Mouse (Mus musculus) lung, embryonic 15.5 days (tissue): ENCODE data around the gene Hspg2. TPM values are rescaled to one million over a fixed set of nuclear protein-coding genes. Genes with fewer than 3 reads are reported as not detected.

Source experiments
- ATAC-seq: fragments of 200-750 bp; cut with Nextera tagmentation; 2 replicates; pipeline ENCODE4 v1.8.0; 2017; ENCODE audit warnings: moderate number of reproducible peaks, borderline replicate concordance; ENCODE audit not compliant: low FRiP score, low TSS enrichment; ENCODE audit errors: extremely low read depth
- H3K27ac ChIP-seq: fragments of 300-500 bp; sonication (generic); 2 replicates; pipeline ENCODE4 v1.5.1; 2015; ENCODE audit warnings: moderate library complexity, mild to moderate bottlenecking, inconsistent platforms
- H3K27me3 ChIP-seq: fragments of 300-500 bp; sonication (generic); 2 replicates; pipeline ENCODE4 v1.6.1; 2015; ENCODE audit warnings: inconsistent platforms
- H3K36me3 ChIP-seq: fragments of 300-500 bp; sonication (generic); 2 replicates; pipeline ENCODE4 v1.6.1; 2015; ENCODE audit warnings: inconsistent platforms
- H3K4me1 ChIP-seq: fragments of 300-500 bp; sonication (generic); 2 replicates; pipeline ENCODE4 v1.6.1; 2015; ENCODE audit warnings: inconsistent platforms
- H3K4me2 ChIP-seq: fragments of 300-500 bp; sonication (generic); 2 replicates; pipeline ENCODE4 v1.6.1; 2015; ENCODE audit warnings: inconsistent platforms, mild to moderate bottlenecking, moderate library complexity
- H3K4me3 ChIP-seq: fragments of 300-500 bp; sonication (generic); 2 replicates; pipeline ENCODE4 v1.5.1; 2015; ENCODE audit warnings: mild to moderate bottlenecking, inconsistent platforms
- H3K9ac ChIP-seq: fragments of 300-500 bp; sonication (generic); 2 replicates; pipeline ENCODE4 v1.6.1; 2015; ENCODE audit warnings: inconsistent platforms
- H3K9me3 ChIP-seq: fragments of 300-500 bp; sonication (generic); 2 replicates; pipeline ENCODE4 v1.6.1; 2016; ENCODE audit warnings: inconsistent platforms
- WGBS: fragments of 180-500 bp; shearing (Covaris S2); methylation state at CpG from one replicate; pipeline ENCODE4 v1.1.7; 2015; 5-methylcytosine and 5-hydroxymethylcytosine counted together
- polyA plus RNA-seq: library from polyadenylated mRNA; unstranded; fragments of >200 nt; fragmentation: Nextera tagmentation; extraction: Ambion mirVana; gene quantifications from 2 replicates; pipeline ENCODE4 v1.2.1, GENCODE M21; 2015

Gene Hspg2
- polyA plus RNA-seq, 1 experiment from 2014 or later = 32.0 TPM

DNA sequence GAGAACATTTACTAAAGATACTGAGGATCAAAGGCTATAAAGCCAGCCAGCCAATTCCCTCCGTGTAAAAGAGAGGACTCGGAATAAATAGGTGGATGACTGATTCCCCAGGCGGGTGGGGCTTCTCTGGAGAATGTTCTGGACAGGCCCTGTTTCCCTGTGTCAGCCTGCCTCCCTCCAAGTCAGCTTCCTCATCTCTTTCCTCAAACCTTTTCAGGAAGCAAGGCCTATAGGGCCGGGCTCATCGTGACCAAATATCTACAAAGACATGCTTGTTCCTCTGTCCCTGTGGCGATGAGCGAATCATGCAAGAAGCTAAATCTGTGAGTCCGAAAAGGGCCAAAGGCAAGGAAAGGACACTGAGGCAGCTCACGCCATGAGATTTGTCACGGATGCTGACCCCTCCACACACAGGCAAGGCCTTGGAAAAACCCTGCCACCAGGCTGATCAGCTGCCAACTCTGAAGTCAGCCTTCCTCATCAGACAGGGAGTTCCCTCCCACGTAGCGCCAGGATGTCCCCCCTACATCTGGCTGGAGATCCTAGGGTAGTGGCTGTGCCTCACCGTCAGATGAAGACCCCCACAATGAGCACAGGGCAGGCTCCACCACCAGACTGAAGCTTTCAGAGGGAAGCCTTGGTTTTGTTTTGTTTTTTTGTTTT, 3.3 kb upstream of the Hspg2 start:
- no peak overlapping the region for H3K4me3 ChIP-seq
- peak overlapping the region; percentile 38 for H3K27ac ChIP-seq
- H3K4me1 ChIP-seq = peaks cover 78% of the 10 kb centered on the region
- no peak for ATAC-seq
- H3K9ac ChIP-seq = no peak overlapping the region
- no peaks in the 10 kb centered on the region for H3K27me3 ChIP-seq
- no peaks in the 10 kb centered on the region for H3K9me3 ChIP-seq
- H3K4me2 ChIP-seq = no peak overlapping the region
- H3K36me3 ChIP-seq = no peaks in the 10 kb centered on the region
- 56% methylated on average over 13 of the region's 13 CpGs for WGBS

DNA sequence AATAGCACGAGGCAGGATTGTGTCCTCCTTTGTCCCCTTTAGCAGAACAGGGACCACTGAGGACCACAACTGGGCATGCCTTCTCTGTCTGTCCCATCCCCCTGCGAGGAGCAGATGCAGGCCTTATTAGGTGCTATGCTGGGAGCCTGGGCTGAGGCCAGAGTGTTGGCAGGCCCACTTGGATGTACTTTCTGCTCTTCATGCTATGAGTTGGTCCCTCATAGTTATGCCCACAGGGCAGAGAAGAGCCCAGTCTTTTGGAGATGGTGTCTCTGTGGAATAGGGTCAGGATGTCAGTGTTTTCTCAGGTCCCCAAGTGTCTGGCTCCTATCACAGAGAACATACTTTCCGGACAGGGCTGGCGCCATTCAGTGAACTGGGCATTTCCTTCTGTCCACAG, 1.6 kb upstream of the Hspg2 start:
- Histone ChIP-seq H3K27ac (peak overlapping the region; percentile 83), H3K36me3 (no peaks in the 10 kb centered on the region), H3K4me1 (peaks cover 77% of the 10 kb centered on the region), H3K4me2 (no peak overlapping the region), H3K27me3 (no peaks in the 10 kb centered on the region), H3K4me3 (no peak overlapping the region), H3K9me3 (no peaks in the 10 kb centered on the region), H3K9ac (no peak overlapping the region)
- 65% methylated on average over 4 of the region's 4 CpGs for WGBS
- ATAC-seq = no peak

DNA sequence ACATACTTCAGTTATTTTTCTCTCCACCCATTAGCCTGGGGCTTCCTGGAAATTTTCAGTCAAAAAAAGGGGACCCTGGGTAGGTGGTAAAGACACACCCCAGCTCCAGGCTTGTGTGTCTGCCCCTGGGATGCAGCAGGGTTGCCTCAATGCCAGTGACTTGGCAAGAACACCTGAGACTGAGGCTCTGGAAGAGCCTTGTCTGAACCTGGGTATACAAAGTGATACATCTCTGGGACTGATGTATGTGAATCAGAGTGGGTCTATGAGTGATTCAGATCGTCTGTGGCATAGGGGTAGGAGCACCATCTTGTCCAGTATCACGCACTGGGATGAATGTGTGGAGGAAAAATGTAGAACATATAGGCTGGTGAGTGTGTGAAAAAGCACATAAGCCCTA, 1.0 kb upstream of the Hspg2 start:
- no peak overlapping the region for H3K4me3 ChIP-seq
- WGBS = 85% methylated on average over 2 of the region's 2 CpGs
- H3K9ac ChIP-seq = no peak overlapping the region
- no peaks in the 10 kb centered on the region for H3K9me3 ChIP-seq
- H3K4me1 ChIP-seq = peaks cover 72% of the 10 kb centered on the region
- no peak for ATAC-seq
- H3K36me3 ChIP-seq = no peaks in the 10 kb centered on the region
- H3K4me2 ChIP-seq = no peak overlapping the region
- H3K27ac ChIP-seq = peak overlapping the region; percentile 83
- no peaks in the 10 kb centered on the region for H3K27me3 ChIP-seq

DNA sequence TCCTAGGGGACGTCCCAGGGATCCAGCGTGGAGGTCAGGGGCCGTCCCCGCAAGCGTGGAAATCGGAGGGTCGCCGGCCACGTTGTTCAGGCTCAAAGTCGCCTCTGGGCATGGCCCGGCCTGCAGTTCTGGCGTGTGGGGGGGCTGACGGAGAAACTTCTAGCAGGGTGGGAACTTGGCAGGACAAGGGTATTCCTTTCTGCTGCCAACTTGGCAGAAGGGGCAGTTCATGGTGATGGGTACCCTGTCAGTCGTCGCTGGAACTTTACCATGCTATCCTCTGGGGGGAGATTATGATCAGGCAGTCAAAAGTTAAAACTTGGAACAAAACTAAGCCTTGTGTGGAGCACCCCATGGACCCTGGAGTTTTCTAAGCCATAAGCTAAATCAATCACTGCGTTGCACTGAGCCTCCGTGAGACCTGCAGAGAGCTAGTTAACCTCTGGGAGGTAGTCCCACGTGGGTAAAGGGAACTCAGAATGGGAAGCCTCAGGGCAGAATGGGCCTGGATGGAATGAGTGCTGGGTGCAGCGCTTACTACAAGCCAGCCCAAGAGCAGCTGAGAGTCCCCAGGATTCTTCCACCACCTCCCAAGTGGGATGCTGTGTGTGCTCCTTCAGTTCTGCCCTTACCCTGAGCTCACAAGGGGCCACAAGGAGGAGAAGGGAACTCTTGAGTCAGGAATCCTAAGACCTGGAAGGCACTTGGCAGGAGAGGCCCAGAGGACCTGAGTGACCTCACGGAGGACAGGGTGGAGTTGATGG, 694 bp downstream of the Hspg2 start:
- peaks cover 75% of the 10 kb centered on the region for H3K4me1 ChIP-seq
- peak overlapping the region; percentile 78 for H3K9ac ChIP-seq
- H3K27ac ChIP-seq = peak overlapping the region; percentile 79
- peak overlapping the region; percentile 74 for H3K4me2 ChIP-seq
- no peaks in the 10 kb centered on the region for H3K27me3 ChIP-seq
- 3% methylated on average over 20 of the region's 20 CpGs for WGBS
- ATAC-seq = peak; percentile 6; the same call in 1 of the 2 replicates
- H3K36me3 ChIP-seq = no peaks in the 10 kb centered on the region
- no peaks in the 10 kb centered on the region for H3K9me3 ChIP-seq
- H3K4me3 ChIP-seq = peak overlapping the region; percentile 70

DNA sequence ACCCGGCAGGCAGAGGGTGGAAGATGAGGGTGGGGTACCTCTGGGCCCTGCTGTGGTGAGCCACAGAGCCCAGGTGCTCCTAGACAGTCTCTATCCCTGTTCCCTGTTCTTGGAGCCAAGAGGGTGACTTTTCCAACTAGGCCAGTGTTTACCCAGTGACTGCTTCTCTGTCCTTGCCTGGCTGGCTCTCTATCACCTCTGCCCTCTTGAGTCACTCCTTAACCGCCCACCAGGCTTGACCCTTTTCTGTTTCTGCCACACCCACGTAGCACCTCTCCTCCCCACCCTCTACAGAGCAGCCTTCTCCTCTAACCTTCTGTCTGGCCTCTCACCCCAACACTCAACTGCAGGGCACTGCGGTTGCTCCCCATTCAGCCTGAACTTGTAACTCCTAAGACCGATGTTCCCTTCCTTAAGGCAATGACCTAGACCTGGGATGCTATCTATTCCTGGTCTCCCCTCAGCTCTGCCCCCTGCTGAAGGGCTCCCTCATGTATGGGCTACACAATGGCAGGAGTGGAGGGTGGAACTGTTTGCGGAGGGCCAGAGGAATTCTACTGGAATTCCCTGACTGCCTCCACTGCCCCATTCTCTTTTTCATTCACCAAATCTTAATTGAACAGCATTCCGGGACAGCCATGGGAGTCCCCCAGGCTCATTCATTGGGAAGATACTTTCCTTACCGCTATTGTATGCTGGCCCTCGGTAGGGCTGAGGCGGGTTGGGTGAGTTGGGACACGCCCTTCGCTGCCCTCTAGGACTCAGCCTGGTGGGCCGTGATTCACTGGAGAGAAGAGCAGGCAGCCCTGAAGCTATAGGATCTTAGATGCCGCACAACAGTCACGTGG, 1.5 kb downstream of the Hspg2 start:
- peak; percentile 16; the same call in 1 of the 2 replicates for ATAC-seq
- 33% methylated on average over 15 of the region's 15 CpGs for WGBS

DNA sequence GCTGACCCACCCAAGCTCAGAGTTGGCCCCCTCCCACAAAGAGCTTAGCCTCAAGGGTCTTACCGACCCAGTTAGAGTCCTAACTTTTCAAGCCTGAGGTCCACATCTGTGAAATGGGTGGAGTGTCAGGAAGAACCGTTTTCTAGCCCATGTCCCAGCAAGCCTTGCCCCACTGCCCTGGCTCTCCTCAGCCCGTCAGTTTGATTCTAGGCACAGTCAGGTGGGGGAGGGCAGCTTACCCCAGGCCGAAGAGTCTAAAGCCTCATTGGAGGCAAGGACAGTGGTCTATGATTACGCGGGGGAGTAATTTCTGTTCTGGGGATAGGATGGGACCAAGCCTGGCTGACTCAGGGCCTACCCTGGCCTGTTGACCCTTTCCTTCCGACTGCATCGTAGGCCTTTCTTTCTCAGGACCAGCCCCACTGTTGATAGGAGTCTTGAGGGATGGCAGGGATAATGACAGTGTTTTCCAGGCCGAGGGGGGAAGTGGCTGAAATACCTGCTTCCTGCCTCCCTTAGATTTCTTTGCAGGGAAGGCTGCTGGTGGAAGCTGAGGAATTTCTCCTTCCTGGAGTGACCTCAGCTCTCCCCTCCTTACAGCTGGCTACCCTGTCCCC, 2.2 kb downstream of the Hspg2 start:
- Histone ChIP-seq H3K27me3 (no peaks in the 10 kb centered on the region), H3K36me3 (no peaks in the 10 kb centered on the region), H3K9me3 (no peaks in the 10 kb centered on the region), H3K4me2 (peak overlapping the region; percentile 74), H3K4me3 (peak overlapping the region; percentile 70), H3K9ac (0 out of 2 replicates have a peak overlapping the region, but pooled peaks have one; percentile 78), H3K4me1 (peaks cover 75% of the 10 kb centered on the region), H3K27ac (peak overlapping the region; percentile 79)
- no peak for ATAC-seq
- WGBS = 48% methylated on average over 9 of the region's 9 CpGs

More for the DNA sequence above, 1.5 kb downstream of the Hspg2 start:
- Histone ChIP-seq H3K27me3 (no peaks in the 10 kb centered on the region), H3K4me1 (peaks cover 75% of the 10 kb centered on the region), H3K4me2 (peak overlapping the region; percentile 74), H3K4me3 (peak overlapping the region; percentile 70), H3K27ac (peak overlapping the region; percentile 79), H3K36me3 (no peaks in the 10 kb centered on the region), H3K9ac (peak overlapping the region; percentile 78), H3K9me3 (no peaks in the 10 kb centered on the region)

DNA sequence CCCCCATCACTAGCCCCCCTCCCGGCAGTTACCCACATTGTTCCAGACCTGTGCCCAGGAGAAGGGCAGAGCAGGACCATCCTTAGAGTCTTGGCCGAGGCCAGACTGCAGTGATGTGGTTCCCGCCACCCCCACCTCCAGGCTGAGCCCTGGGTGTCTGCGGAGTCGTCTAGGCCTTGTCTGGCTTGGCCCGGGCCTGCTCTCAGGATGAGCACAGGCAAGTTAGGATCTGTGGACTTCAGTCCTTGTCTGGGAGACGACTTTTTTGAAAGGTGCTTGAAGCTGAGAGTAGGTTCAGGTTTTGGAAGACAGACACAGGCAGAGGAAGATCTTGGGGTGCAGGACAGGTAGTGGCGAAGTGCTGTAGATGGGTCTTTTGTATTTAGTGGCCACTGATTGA, 2.8 kb downstream of the Hspg2 start:
- H3K27me3 ChIP-seq = no peaks in the 10 kb centered on the region
- H3K9me3 ChIP-seq = no peaks in the 10 kb centered on the region
- H3K4me1 ChIP-seq = peaks cover 80% of the 10 kb centered on the region
- no peak for ATAC-seq
- H3K36me3 ChIP-seq = no peaks in the 10 kb centered on the region
- 41% methylated on average over 8 of the region's 8 CpGs for WGBS
- no peak overlapping the region for H3K9ac ChIP-seq
- H3K27ac ChIP-seq = peak overlapping the region; percentile 79
- H3K4me2 ChIP-seq = peak overlapping the region; percentile 74
- H3K4me3 ChIP-seq = peak overlapping the region; percentile 70

DNA sequence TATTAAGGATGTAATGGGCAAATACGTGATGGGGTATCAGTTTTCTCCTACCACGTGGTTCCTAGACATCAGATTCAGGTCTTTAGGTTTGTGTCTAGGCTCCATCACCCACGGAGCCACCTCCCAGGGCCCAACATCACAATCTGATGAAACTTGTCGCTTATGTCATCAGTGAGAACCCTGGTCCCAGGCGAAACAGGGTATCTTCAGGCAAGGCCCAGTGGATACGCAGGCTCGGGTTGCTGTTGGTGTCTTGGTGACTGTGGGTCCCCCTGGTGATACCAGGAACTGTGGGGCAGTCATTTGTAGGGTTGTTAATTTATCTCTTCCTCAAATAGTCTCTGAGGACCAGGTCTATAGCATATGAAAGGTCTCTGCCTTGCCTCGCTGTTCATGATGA, 4.7 kb downstream of the Hspg2 start:
- Histone ChIP-seq H3K4me1 (peaks cover 83% of the 10 kb centered on the region), H3K9me3 (no peaks in the 10 kb centered on the region), H3K9ac (no peak overlapping the region), H3K36me3 (no peaks in the 10 kb centered on the region), H3K27me3 (no peaks in the 10 kb centered on the region), H3K4me2 (peak overlapping the region; percentile 31), H3K27ac (peak overlapping the region; percentile 79), H3K4me3 (no peak overlapping the region)
- no peak for ATAC-seq
- WGBS = 81% methylated on average over 8 of the region's 8 CpGs

DNA sequence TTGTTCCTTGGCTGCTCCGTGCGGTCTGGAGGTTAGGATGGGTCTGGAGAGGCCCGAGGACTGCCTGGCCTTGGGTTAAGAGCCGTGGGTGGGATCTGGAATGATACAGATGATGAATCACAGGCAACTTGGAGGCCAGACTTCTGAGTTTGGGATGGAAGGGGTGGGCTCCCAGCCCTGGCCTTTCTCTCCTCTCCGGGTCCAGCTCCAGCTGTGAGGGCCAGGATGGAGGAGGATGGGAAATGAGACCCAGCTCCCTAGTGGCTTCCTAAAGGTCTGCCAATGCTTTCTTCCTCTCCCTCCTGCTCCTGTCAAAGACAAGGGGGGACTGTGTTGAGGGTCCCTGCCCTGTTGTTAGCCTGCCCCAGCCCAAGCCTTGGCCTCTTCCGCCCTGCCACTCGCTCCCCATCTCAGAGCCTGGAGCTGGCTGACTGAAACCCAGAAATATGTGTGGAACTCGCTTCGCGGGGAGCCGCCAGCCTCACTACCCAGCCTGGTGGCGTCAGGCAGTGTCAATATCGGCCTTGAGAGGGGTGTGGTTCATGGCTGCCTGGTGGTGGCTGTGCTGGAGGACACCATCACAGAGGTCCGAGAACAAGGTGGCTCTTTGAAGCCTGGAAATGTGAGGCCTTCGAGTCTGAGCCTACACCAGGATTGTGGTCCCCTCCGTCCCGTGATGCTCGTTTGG, 5.3 kb downstream of the Hspg2 start:
- H3K27me3 ChIP-seq = no peaks in the 10 kb centered on the region
- 37% methylated on average over 18 of the region's 18 CpGs for WGBS
- H3K4me1 ChIP-seq = peaks cover 88% of the 10 kb centered on the region
- no peaks in the 10 kb centered on the region for H3K36me3 ChIP-seq
- H3K4me3 ChIP-seq = no peak overlapping the region
- ATAC-seq = peak; percentile 3; the same call in 1 of the 2 replicates
- no peak overlapping the region for H3K9ac ChIP-seq
- H3K27ac ChIP-seq = peak overlapping the region; percentile 79
- H3K4me2 ChIP-seq = peak overlapping the region; percentile 31
- H3K9me3 ChIP-seq = no peaks in the 10 kb centered on the region

DNA sequence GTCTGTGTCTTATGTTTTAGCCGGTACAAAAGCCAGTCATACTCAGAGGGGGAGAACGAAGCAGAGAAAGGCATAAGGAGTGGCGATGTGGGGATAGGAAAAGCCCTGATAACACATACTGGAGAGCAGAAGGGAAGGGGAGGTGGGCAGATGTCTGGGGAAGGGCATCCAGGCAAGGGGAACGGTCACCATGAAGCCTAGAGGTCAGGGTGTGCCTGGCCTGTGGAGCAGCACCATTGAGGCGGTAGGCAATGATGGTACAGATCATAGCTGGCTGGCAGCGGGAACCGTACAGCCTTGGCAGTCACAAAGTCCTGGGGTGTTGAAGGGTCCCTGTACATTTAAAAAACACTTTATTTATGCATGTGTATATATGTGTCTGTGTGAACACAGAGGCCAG, 6.1 kb downstream of the Hspg2 start:
- WGBS = 82% methylated on average over 7 of the region's 7 CpGs
- H3K4me1 ChIP-seq = peaks cover 92% of the 10 kb centered on the region
- no peak for ATAC-seq
- no peaks in the 10 kb centered on the region for H3K9me3 ChIP-seq
- H3K9ac ChIP-seq = no peak overlapping the region
- no peak overlapping the region for H3K4me3 ChIP-seq
- H3K4me2 ChIP-seq = no peak overlapping the region
- H3K36me3 ChIP-seq = no peaks in the 10 kb centered on the region
- peak overlapping the region; percentile 94 for H3K27ac ChIP-seq
- no peaks in the 10 kb centered on the region for H3K27me3 ChIP-seq
